Mouse (Mus musculus) midbrain, embryonic 14.5 days (tissue): ENCODE data around the gene Trim8. TPM values are rescaled to one million over a fixed set of nuclear protein-coding genes. Genes with fewer than 3 reads are reported as not detected.
A peak's percentile ranks its signal among the peaks of the same experiment; 100 is the strongest.

Source experiments
- ATAC-seq: fragments of 200-750 bp; cut with Nextera tagmentation; 2 replicates; pipeline ENCODE4 v1.8.0; 2017; ENCODE audit warnings: moderate number of reproducible peaks, moderate library complexity; ENCODE audit not compliant: low FRiP score, low TSS enrichment
- DNase-seq: peaks from one replicate; pipeline ENCODE4 v3.0.0-alpha.2; 2015
- H3K27ac ChIP-seq: fragments of 300-500 bp; sonication (generic); replicated peaks from 2 replicates; pipeline ENCODE4 v1.5.1; 2014; ENCODE audit warnings: mild to moderate bottlenecking, low read depth, low read length, moderate library complexity
- H3K27me3 ChIP-seq: fragments of 300-500 bp; sonication (generic); 2 replicates; pipeline ENCODE4 v1.6.1; 2014; ENCODE audit warnings: low read length, control low read depth, mixed read lengths; ENCODE audit not compliant: control insufficient read depth, insufficient read depth
- H3K36me3 ChIP-seq: fragments of 300-500 bp; sonication (generic); 2 replicates; pipeline ENCODE4 v1.6.1; 2014; ENCODE audit warnings: low read length, control low read depth; ENCODE audit not compliant: control insufficient read depth, insufficient read depth
- H3K4me1 ChIP-seq: fragments of 300-500 bp; sonication (generic); 2 replicates; pipeline ENCODE4 v1.6.1; 2014; ENCODE audit warnings: mild to moderate bottlenecking, antibody characterized with exemption, low read length, control low read depth; ENCODE audit not compliant: control insufficient read depth, insufficient read depth
- H3K4me2 ChIP-seq: fragments of 300-500 bp; sonication (generic); 2 replicates; pipeline ENCODE4 v1.6.1; 2014; ENCODE audit warnings: mild to moderate bottlenecking, low read length, moderate library complexity
- H3K4me3 ChIP-seq: fragments of 300-500 bp; sonication (generic); replicated peaks from 2 replicates; pipeline ENCODE4 v1.5.1; 2014; ENCODE audit warnings: low read depth, low read length
- H3K9ac ChIP-seq: fragments of 300-500 bp; sonication (generic); replicated peaks from 2 replicates; pipeline ENCODE4 v1.6.1; 2014; ENCODE audit warnings: mild to moderate bottlenecking, low read length, moderate library complexity
- H3K9me3 ChIP-seq: fragments of 300-500 bp; sonication (generic); 2 replicates; pipeline ENCODE4 v1.6.1; 2016; ENCODE audit warnings: low read length, control low read depth, mixed read lengths; ENCODE audit not compliant: control insufficient read depth
- WGBS: fragments of 180-500 bp; shearing (Covaris S2); extraction: QIAGEN DNeasy Blood & Tissue Kit; methylation state at CpG from one replicate; pipeline ENCODE4 v1.1.7; 2014; 5-methylcytosine and 5-hydroxymethylcytosine counted together
- polyA plus RNA-seq: library from polyadenylated mRNA; unstranded; fragments of >200 nt; fragmentation: Nextera tagmentation; extraction: Ambion mirVana; gene quantifications from 2 replicates; pipeline ENCODE4 v1.2.1, GENCODE M21; 2014

Gene Trim8
- polyA plus RNA-seq, 1 experiment from 2014 or later: 38.5 TPM

- DNase-seq (peak; percentile 8), ATAC-seq (no peak)
- WGBS: 43% methylated on average over 15 of the region's 15 CpGs
- Histone ChIP-seq H3K36me3 (no peaks in the 10 kb centered on the region), H3K9ac (no peak overlapping the region), H3K4me3 (no peak overlapping the region), H3K4me1 (peaks cover 54% of the 10 kb centered on the region), H3K27me3 (no peaks in the 10 kb centered on the region), H3K9me3 (no peaks in the 10 kb centered on the region), H3K4me2 (no peak overlapping the region), H3K27ac (no peak overlapping the region)
These were observed 21.0 kb downstream of the Trim8 start for GRCm38 (mm10) chr19:46522433-46523044.

- peak overlapping the region; percentile 17; the same call in 1 of the 2 replicates for H3K4me3 ChIP-seq
- ATAC-seq (0 out of 2 replicates have a peak, but pooled peaks have one; percentile 24), DNase-seq (no peak)
- no peaks in the 10 kb centered on the region for H3K9me3 ChIP-seq
- peaks cover 54% of the 10 kb centered on the region for H3K4me1 ChIP-seq
- peak overlapping the region; percentile 85 for H3K27ac ChIP-seq
- H3K27me3 ChIP-seq: no peaks in the 10 kb centered on the region
- H3K9ac ChIP-seq: no peak overlapping the region; the same call in 1 of the 2 replicates
- no peaks in the 10 kb centered on the region for H3K36me3 ChIP-seq
- H3K4me2 ChIP-seq: peak overlapping the region; percentile 54
These were observed 21.6 kb downstream of the Trim8 start for GRCm38 (mm10) chr19:46523131-46523479.

GRCm38 (mm10) chr19:46523480-46524151, 22.1 kb downstream of the Trim8 start:
- Histone ChIP-seq H3K9ac (peak overlapping the region; percentile 29; the same call in 1 of the 2 replicates), H3K36me3 (no peaks in the 10 kb centered on the region), H3K4me2 (peak overlapping the region; percentile 54), H3K4me3 (peak overlapping the region; percentile 17), H3K27me3 (no peaks in the 10 kb centered on the region), H3K27ac (peak overlapping the region; percentile 85), H3K9me3 (no peaks in the 10 kb centered on the region), H3K4me1 (peaks cover 54% of the 10 kb centered on the region)
- DNase-seq (peak; percentile 87), ATAC-seq (peak; percentile 89)
- 2% methylated on average over 20 of the region's 20 CpGs for WGBS

- WGBS: 12% methylated on average over 6 of the region's 6 CpGs
- H3K4me1 ChIP-seq: peaks cover 57% of the 10 kb centered on the region
- peak overlapping the region; percentile 54 for H3K4me2 ChIP-seq
- ATAC-seq: no peak
- no peaks in the 10 kb centered on the region for H3K27me3 ChIP-seq
- H3K27ac ChIP-seq: peak overlapping the region; percentile 85
- DNase-seq: no peak
- H3K4me3 ChIP-seq: 0 out of 2 replicates have a peak overlapping the region, but pooled peaks have one; percentile 17
- no peaks in the 10 kb centered on the region for H3K36me3 ChIP-seq
- H3K9ac ChIP-seq: peak overlapping the region; percentile 31; the same call in 1 of the 2 replicates
- no peaks in the 10 kb centered on the region for H3K9me3 ChIP-seq
These were observed 22.6 kb downstream of the Trim8 start for GRCm38 (mm10) chr19:46524152-46524544.

- Histone ChIP-seq H3K4me3 (no peak overlapping the region), H3K9me3 (no peaks in the 10 kb centered on the region), H3K4me1 (peaks cover 63% of the 10 kb centered on the region), H3K27me3 (no peaks in the 10 kb centered on the region), H3K9ac (peak overlapping the region; percentile 31; the same call in 1 of the 2 replicates), H3K36me3 (no peaks in the 10 kb centered on the region), H3K4me2 (peak overlapping the region; percentile 54), H3K27ac (peak overlapping the region; percentile 85)
- DNase-seq (peak; percentile 19), ATAC-seq (no peak)
- WGBS: 25% methylated on average over 14 of the region's 14 CpGs
These were observed 23.3 kb downstream of the Trim8 start for GRCm38 (mm10) chr19:46524601-46525321.

- Histone ChIP-seq H3K4me3 (no peak overlapping the region), H3K4me1 (peaks cover 75% of the 10 kb centered on the region), H3K9ac (no peak overlapping the region), H3K9me3 (no peaks in the 10 kb centered on the region), H3K27ac (0 out of 2 replicates have a peak overlapping the region, but pooled peaks have one; percentile 41), H3K27me3 (no peaks in the 10 kb centered on the region), H3K4me2 (no peak overlapping the region), H3K36me3 (no peaks in the 10 kb centered on the region)
- 35% methylated on average over 10 of the region's 10 CpGs for WGBS
- DNase-seq (peak; percentile 42), ATAC-seq (no peak)
These were observed 24.5 kb downstream of the Trim8 start for GRCm38 (mm10) chr19:46525691-46526631.

- no peaks in the 10 kb centered on the region for H3K27me3 ChIP-seq
- H3K9ac ChIP-seq: peak overlapping the region; percentile 44
- H3K4me1 ChIP-seq: peaks cover 94% of the 10 kb centered on the region
- no peaks in the 10 kb centered on the region for H3K9me3 ChIP-seq
- peak overlapping the region; percentile 54 for H3K4me2 ChIP-seq
- no peaks in the 10 kb centered on the region for H3K36me3 ChIP-seq
- peak overlapping the region; percentile 91 for H3K27ac ChIP-seq
- H3K4me3 ChIP-seq: peak overlapping the region; percentile 19; the same call in 1 of the 2 replicates
- 7% methylated on average over 17 of the region's 17 CpGs for WGBS
- ATAC-seq (no peak), DNase-seq (peak; percentile 55)
These were observed 26.4 kb downstream of the Trim8 start for GRCm38 (mm10) chr19:46527632-46528528.
